Mouse (Mus musculus) neural tube, embryonic 10.5 days (tissue): ENCODE results near the gene Ribc2.

Experiments used
- DNase-seq: peaks from one replicate; pipeline ENCODE4 v3.0.0-alpha.2; 2017; ENCODE audit warnings: low spot score; ENCODE audit errors: extremely low spot score

Ribc2 gene

DNA sequence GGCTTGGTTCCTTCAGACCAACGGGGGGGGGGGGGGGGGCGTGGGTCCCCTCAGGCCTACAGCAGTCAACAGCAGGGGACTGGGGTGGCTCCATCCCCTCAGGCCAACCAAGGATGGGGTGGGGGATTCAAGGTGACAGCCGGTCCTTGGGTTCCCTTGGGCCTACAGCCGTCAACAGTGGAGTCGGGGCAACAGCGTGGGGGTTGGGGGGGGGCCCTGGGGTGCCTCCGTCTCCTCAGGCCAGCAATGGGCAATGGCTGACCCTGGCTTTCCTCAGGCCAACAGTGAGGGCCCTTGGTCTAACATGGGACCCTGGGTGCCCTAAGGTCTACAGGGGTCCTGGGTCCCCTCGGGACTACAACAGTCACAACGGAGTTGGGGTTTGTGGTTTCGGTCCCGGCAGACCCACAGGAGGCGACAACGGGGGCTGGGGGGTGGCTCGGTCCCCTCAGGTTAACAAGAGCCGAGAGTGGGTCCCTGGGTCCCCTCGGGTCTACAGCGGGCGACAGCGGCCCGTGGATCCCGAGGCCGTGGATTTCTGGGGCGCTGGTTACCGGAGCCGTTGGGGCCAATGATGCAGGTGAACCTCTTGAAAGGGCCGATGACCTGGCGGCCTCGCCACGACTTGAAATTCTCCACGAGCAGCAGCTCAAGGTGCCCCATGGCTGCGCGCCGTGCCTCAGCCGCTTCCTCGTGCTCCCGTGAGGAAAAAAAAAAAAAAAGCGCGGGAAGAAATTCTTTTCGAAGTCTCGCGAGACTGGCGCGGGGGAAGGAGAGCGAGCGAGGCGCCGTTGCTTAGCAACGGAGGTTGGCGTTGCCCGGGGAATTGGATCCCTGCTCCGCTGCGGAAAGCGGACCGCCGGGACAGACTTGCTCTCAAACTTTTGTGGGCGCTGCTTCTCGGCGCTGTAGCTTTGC, at the start of gene Ribc2, which contains the start of gene Smc1b:
Gene Ribc2 (plus strand): TSS at position 804 of the 918 bp plus-strand sequence.
Gene Smc1b (minus strand): TSS at position 690 of the 918 bp plus-strand sequence.
- peak; percentile 73 for DNase-seq

GRCm38 (mm10) chr15:85085641-85086040, 46.2 kb upstream of the Ribc2 start:
- no peak for DNase-seq

DNA sequence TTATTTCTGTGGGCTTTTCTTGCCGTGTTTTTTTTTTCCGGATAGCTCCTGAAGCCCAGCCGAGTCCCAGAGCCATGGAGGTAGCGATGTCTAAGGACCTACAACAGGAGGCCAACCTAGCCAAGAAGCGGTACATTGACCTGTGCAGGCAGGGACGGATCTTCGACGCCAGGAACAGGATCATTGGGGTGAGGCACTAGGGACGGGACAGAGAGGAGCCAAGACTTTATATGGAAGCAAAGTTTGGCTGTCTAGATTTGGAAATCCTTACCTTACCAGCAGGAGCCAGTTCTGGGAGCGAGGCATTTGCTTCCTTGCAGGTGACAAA, 279 bp downstream of the Ribc2 start:
- DNase-seq, result no peak

GRCm38 (mm10) chr15:85135143-85135542, 3.3 kb downstream of the Ribc2 start:
- DNase-seq, result no peak

DNA sequence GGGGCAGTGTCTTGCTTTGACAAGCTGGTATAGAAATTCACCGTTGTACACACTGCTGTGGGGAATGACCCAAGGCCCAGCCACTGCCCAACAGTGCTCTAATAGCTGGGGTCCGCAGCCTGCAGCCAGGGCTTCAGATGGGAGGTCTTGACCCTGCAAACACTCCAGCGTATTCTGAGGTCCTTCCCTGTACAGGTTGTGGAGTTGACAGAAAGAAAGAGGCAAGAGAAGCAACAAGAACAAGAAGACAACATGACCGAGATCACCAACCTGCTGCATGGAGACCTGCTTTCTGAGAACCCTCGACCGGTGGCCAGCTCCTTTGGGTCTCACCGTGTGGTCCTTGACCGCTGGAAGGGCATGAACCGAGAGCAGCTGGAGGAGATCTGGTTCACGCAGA, 9.4 kb downstream of the Ribc2 start:
- DNase-seq, result no peak

GRCm38 (mm10) chr15:85142441-85142840, 10.6 kb downstream of the Ribc2 start:
- no peak for DNase-seq

DNA sequence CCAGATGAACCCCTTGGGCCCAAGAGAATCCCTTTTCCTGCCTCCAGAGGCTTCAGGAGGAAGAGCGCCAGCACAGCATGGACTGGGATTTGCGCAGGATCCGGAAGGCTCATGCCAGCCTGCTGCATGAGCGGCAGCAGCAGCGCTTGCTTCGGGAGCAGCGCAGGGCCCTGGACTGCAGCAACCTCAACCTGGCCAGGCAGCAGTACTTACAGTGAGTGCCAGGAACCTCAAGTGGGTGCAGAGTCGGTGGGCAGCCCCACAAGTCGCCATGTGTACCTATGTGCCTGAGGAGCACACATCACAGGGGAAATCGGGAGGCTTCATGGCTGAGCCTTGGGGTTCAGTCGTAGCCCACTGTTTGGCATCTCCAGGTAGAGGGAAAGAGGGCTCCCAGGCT, 11.3 kb downstream of the Ribc2 start:
- DNase-seq, result peak; percentile 8

- peak; percentile 9 for DNase-seq
Measured at GRCm38 (mm10) chr15:85143747-85144146, 11.9 kb downstream of the Ribc2 start.

- DNase-seq, result no peak
Measured at GRCm38 (mm10) chr15:85144249-85144648, 12.4 kb downstream of the Ribc2 start.

GRCm38 (mm10) chr15:85151433-85151918, 19.6 kb downstream of the Ribc2 start:
- peak; percentile 80 for DNase-seq

- no peak for DNase-seq
Measured at GRCm38 (mm10) chr15:85152577-85152976, 20.7 kb downstream of the Ribc2 start.

- DNase-seq, result no peak
Measured at GRCm38 (mm10) chr15:85154091-85154490, 22.2 kb downstream of the Ribc2 start.

GRCm38 (mm10) chr15:85156198-85156597, 24.3 kb downstream of the Ribc2 start:
- no peak for DNase-seq

DNA sequence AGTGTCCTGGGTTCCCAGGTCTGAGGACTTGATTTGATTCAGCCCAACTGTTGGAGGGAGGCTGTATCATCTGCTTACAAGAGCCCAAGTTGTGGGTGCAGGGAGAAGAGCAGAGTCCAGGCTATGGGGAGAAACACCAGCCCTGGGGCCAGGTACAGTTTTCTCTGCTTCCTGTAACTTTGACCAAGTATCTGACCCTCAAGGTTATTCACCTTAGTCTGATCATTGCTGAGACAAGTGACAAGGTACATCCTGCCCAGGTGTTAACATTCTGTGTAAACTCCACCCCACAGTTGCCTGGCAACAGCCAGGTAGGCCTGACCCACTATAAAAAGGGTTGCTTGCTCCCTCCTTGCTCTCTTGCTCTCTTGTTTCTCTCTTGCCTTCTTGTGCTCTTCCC, 29.5 kb downstream of the Ribc2 start:
- no peak for DNase-seq

GRCm38 (mm10) chr15:85162693-85163663, 31.1 kb downstream of the Ribc2 start:
- peak; percentile 31 for DNase-seq

DNA sequence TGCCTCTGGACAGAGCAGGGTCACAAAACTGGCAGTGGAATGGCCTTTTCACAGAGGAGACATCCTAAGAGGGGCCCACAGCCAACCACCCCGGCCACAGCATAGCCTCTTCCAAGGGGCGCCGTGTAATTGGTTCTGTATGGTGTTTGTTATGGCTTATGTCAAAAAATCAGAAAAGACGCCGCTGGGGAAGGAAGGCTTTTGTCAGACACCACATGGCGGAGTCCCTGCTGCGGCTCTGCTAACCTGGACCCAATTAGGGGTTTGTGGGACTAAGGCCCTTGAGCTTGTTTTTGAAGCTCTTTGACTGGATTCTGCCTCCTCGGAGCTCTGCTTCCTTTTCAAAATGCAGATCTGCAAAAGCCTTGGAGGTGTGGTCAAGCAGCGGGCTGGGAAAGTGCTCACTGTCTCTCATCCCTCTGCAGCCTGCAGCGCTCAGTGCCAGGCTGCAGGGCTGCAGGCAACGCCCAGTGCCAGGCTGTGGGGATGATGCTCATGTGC, 34.6 kb downstream of the Ribc2 start:
- DNase-seq, result peak; percentile 61

GRCm38 (mm10) chr15:85167086-85167679, 35.3 kb downstream of the Ribc2 start:
- no peak for DNase-seq

GRCm38 (mm10) chr15:85172054-85172453, 40.2 kb downstream of the Ribc2 start:
- DNase-seq, result no peak

DNA sequence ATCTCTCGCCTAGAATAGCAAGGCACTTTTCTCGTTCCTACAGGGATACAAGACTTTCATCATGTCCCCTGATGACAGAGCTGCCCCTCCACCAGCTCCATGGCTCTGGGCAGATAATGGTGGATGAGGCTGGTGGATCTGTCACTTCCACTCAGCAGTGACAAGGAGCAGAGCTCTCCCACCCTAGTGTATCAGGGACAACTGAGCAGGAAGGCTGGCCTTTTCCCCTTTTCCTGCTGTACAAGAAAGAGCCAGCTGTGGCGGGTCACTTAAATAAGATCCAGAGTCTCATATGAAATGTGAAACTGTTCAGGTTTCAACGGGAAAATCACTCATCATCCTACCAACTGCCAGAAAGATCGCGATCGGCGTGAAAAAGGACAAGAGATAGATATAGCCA, 41.5 kb downstream of the Ribc2 start:
- no peak for DNase-seq

DNA sequence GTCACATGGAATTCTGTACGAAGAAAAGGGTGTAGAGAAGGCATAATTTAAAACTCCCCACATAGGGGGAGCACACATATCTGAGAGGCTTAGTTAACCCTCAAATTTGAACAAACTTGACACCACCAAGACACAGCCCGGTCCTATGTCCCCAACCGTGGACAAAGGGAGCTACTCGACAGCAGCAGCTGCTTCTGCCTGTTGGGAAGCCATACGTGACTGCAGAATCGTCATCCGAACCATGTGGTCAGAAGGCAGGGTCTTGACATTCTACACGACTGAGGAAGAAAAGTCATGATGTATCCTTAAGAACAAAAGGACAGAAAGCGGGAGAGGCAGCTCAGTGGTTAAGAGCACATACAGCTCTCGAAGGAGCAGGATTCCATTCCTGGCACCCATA, 42.2 kb downstream of the Ribc2 start:
- no peak for DNase-seq

GRCm38 (mm10) chr15:85177576-85177975, 45.7 kb downstream of the Ribc2 start:
- peak; percentile 31 for DNase-seq
